Mouse (Mus musculus) embryonic facial prominence, embryonic 14.5 days (tissue): ENCODE measurements around the gene Bco1. TPM values are rescaled to one million over a fixed set of nuclear protein-coding genes. Genes with fewer than 3 reads are reported as not detected.

ENCODE experiments used
- ATAC-seq: fragments of 200-750 bp; cut with Nextera tagmentation; 2 replicates; pipeline ENCODE4 v1.8.0; 2017; ENCODE audit warnings: low read depth, moderate number of reproducible peaks, moderate TSS enrichment
- DNase-seq: peaks from one replicate; pipeline ENCODE4 v3.0.0-alpha.2; 2015; ENCODE audit warnings: low spot score
- H3K27ac ChIP-seq: fragments of 300-500 bp; sonication (generic); replicated peaks from 2 replicates; pipeline ENCODE4 v1.5.1; 2014; ENCODE audit warnings: low read depth, mild to moderate bottlenecking, low read length, moderate library complexity
- H3K27me3 ChIP-seq: fragments of 300-500 bp; sonication (generic); replicated peaks from 2 replicates; pipeline ENCODE4 v1.6.1; 2014; ENCODE audit warnings: low read length; ENCODE audit not compliant: control insufficient read depth, insufficient read depth
- H3K36me3 ChIP-seq: fragments of 300-500 bp; sonication (generic); 2 replicates; pipeline ENCODE4 v1.6.1; 2014; ENCODE audit warnings: low read length, mixed read lengths; ENCODE audit not compliant: control insufficient read depth, insufficient read depth
- H3K4me1 ChIP-seq: fragments of 300-500 bp; sonication (generic); 2 replicates; pipeline ENCODE4 v1.6.1; 2014; ENCODE audit warnings: antibody characterized with exemption, low read length; ENCODE audit not compliant: control insufficient read depth, insufficient read depth
- H3K4me2 ChIP-seq: fragments of 300-500 bp; sonication (generic); 2 replicates; pipeline ENCODE4 v1.6.1; 2014; ENCODE audit warnings: low read depth, mild to moderate bottlenecking, low read length, moderate library complexity, mixed read lengths
- H3K4me3 ChIP-seq: fragments of 300-500 bp; sonication (generic); 2 replicates; pipeline ENCODE4 v1.5.1; 2014; ENCODE audit warnings: low read depth, mild to moderate bottlenecking, low read length
- H3K9ac ChIP-seq: fragments of 300-500 bp; sonication (generic); 2 replicates; pipeline ENCODE4 v1.6.1; 2014; ENCODE audit warnings: low read depth, mild to moderate bottlenecking, low read length, moderate library complexity, mixed read lengths
- H3K9me3 ChIP-seq: fragments of 300-500 bp; sonication (generic); 2 replicates; pipeline ENCODE4 v1.6.1; 2016; ENCODE audit warnings: low read length; ENCODE audit not compliant: control insufficient read depth
- WGBS: fragments of 180-500 bp; shearing (Covaris S2); extraction: QIAGEN DNeasy Blood & Tissue Kit; methylation state at CpG from one replicate; pipeline ENCODE4 v1.1.7; 2014; 5-methylcytosine and 5-hydroxymethylcytosine counted together
- polyA plus RNA-seq: library from polyadenylated mRNA; unstranded; fragments of >200 nt; fragmentation: Nextera tagmentation; extraction: Ambion mirVana; gene quantifications from 2 replicates; pipeline ENCODE4 v1.2.1, GENCODE M21; 2014

Gene Bco1
- polyA plus RNA-seq, 1 experiment from 2014 or later: 0.15 TPM

- Histone ChIP-seq H3K27me3 (no peaks in the 10 kb centered on the region), H3K9ac (no peak overlapping the region), H3K9me3 (no peaks in the 10 kb centered on the region), H3K27ac (no peak overlapping the region), H3K4me2 (no peak overlapping the region), H3K4me1 (peaks cover 5% of the 10 kb centered on the region; the same call in 1 of the 2 replicates), H3K4me3 (no peak overlapping the region), H3K36me3 (0 out of 2 replicates have a peak, but pooled peaks cover 8% of the 10 kb centered on the region)
- DNase-seq (no peak), ATAC-seq (no peak)
- WGBS: 80% methylated on average over 7 of the region's 7 CpGs
These were observed 81.6 kb downstream of the Bco1 start for GRCm38 (mm10) chr8:117177236-117177635.

DNA sequence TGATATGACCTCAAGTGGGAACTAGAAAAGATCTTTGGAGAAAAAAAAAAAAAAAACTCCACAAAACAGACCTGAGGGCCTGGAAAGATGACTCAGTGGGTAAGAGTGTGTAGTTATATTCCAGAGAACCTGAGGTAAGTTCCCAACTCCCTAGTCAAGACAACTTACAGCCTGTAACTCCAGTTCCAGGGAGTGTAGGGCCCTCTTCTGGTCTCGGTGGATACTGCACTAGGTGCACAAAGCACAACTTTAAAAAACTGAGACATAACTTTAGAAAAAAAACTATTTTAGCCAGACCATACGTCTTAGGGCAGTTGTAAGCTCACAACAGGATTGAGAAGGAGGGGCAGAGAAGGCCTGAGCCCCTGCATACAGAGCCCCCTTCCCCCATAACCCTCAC, 82.4 kb downstream of the Bco1 start:
- no peaks in the 10 kb centered on the region for H3K9me3 ChIP-seq
- 0 out of 2 replicates have a peak, but pooled peaks cover 8% of the 10 kb centered on the region for H3K36me3 ChIP-seq
- H3K27me3 ChIP-seq: no peaks in the 10 kb centered on the region
- no peak overlapping the region for H3K9ac ChIP-seq
- H3K4me2 ChIP-seq: no peak overlapping the region
- DNase-seq (no peak), ATAC-seq (no peak)
- 0 out of 2 replicates have a peak, but pooled peaks cover under 1% of the 10 kb centered on the region for H3K4me1 ChIP-seq
- no peak overlapping the region for H3K27ac ChIP-seq
- no peak overlapping the region for H3K4me3 ChIP-seq
- WGBS: 69% methylated on average over 2 of the region's 2 CpGs

DNA sequence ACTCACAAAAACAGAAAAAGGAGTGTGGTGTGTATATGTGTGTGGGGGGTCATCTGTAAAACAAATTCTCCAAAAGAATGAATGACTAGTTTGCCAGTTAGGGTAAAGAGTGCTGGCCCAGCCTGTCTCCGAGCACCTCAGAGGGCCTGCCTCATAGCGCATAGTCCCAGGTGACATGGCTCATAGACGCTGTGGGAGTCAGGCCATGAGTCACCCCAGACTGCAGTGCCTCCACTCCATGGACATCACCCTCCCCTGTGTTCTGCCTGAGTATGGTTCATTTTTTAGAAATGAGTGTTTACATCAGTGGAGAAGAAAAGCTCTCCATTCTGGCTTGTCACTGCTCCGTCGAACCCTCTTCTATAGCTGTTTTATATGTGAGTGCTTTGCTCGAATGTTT, 83.0 kb downstream of the Bco1 start:
- DNase-seq (no peak), ATAC-seq (no peak)
- H3K36me3 ChIP-seq: 0 out of 2 replicates have a peak, but pooled peaks cover 12% of the 10 kb centered on the region
- WGBS: 92% methylated on average over 6 of the region's 6 CpGs
- H3K27ac ChIP-seq: no peak overlapping the region
- no peak overlapping the region for H3K4me2 ChIP-seq
- H3K4me3 ChIP-seq: no peak overlapping the region
- H3K9ac ChIP-seq: no peak overlapping the region
- H3K4me1 ChIP-seq: no peaks in the 10 kb centered on the region
- H3K9me3 ChIP-seq: no peaks in the 10 kb centered on the region
- H3K27me3 ChIP-seq: no peaks in the 10 kb centered on the region

- no peak overlapping the region for H3K4me3 ChIP-seq
- 97% methylated on average over 4 of the region's 4 CpGs for WGBS
- H3K36me3 ChIP-seq: peaks cover 34% of the 10 kb centered on the region
- DNase-seq (no peak), ATAC-seq (no peak)
- no peaks in the 10 kb centered on the region for H3K4me1 ChIP-seq
- H3K9me3 ChIP-seq: no peaks in the 10 kb centered on the region
- H3K27me3 ChIP-seq: no peaks in the 10 kb centered on the region
- no peak overlapping the region for H3K4me2 ChIP-seq
- no peak overlapping the region for H3K9ac ChIP-seq
- H3K27ac ChIP-seq: no peak overlapping the region
These were observed 87.1 kb downstream of the Bco1 start for GRCm38 (mm10) chr8:117182746-117183145.

Other genes starting within 250 kb of the Bco1 start
- gene Cmc2, start 174.4 kb upstream of the Bco1 start, polyA plus RNA-seq: 74.4 and 77.7 TPM in 2 replicates
- 27.9 and 31.7 TPM in 2 replicates for gene Cenpn, start 174.1 kb upstream of the Bco1 start, polyA plus RNA-seq
- gene Atmin, start 152.5 kb upstream of the Bco1 start, polyA plus RNA-seq: 11.1 and 12.7 TPM in 2 replicates
- gene 1700030J22Rik, start 116.9 kb upstream of the Bco1 start, polyA plus RNA-seq: 1.2 and 2.4 TPM in 2 replicates
- 105 and 116 TPM in 2 replicates for gene Gcsh, start 102.3 kb upstream of the Bco1 start, polyA plus RNA-seq
- 0.03 and 0.13 TPM in 2 replicates for gene Pkd1l2, start 13.4 kb upstream of the Bco1 start, polyA plus RNA-seq
- 3.0 and 3.5 TPM in 2 replicates for gene Gan, start 62.3 kb downstream of the Bco1 start, polyA plus RNA-seq
- 27.0 and 27.7 TPM in 2 replicates for gene Cmip, start 161.2 kb downstream of the Bco1 start, polyA plus RNA-seq